Mouse (Mus musculus): ENCODE measurements around the gene Fads1.
A peak's percentile ranks its signal among the peaks of the same experiment; 100 is the strongest.

- no peak for TF ChIP-seq POLR2A (IDR thresholded peaks at IDR 0.05; ENCODE audit: insufficient read depth, low read length)
- peak; percentile 71 for TF ChIP-seq CTCF (IDR thresholded peaks at IDR 0.05; ENCODE audit: low read depth, low read length)
- TF ChIP-seq EP300 (IDR thresholded peaks at IDR 0.05; ENCODE audit: insufficient read depth, low read depth, low read length) = no peak
Measured at GRCm38 (mm10) chr19:10190796-10191195, 8.1 kb downstream of the Fads1 start.

Measured in ES-Bruce4 (cell line).